Mouse (Mus musculus) adrenal gland, postnatal 25 days (tissue): Measurements from ENCODE around the gene Auts2. TPM values are rescaled to one million over a fixed set of nuclear protein-coding genes. Genes with fewer than 3 reads are reported as not detected.

ENCODE experiments used
- DNase-seq: peaks from one replicate; pipeline ENCODE4 v3.0.0; 2021; ENCODE audit warnings: mixed read lengths
- total RNA-seq: library from RNA; stranded (reverse); gene quantifications from 2 replicates; pipeline ENCODE4 v1.2.3, GENCODE M21; 2021

Gene Auts2
- total RNA-seq, 1 experiment from 2014 or later: 75.7 TPM

DNA sequence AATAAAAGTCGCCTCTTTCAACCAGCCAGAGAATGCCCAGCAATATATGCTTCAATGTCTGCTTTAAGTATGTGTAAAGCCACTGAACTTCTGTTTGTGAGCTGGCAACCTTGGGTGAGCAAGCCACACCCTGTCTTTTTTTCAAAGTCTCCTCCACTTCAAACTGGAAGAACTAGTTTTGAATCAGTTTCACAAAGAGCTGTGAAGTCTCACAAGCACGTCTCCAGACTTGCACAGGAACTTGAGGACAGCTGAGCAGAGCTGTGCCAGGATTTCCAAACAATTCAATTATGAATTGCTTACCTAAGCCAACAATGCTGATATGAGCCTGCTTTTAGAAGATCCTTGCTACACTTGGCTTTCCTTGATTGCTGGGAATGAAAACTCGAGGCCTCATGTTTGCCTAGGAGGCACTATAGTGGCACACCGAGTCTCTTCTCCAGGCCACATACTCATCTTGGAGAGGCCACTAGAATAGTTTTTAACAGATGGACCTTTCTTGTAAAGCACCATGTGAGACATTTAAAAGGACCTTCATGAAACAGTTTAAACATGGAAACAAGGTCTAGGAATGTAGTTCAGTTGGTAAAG lies 645.0 kb downstream of the Auts2 start:
- no peak for DNase-seq

DNA sequence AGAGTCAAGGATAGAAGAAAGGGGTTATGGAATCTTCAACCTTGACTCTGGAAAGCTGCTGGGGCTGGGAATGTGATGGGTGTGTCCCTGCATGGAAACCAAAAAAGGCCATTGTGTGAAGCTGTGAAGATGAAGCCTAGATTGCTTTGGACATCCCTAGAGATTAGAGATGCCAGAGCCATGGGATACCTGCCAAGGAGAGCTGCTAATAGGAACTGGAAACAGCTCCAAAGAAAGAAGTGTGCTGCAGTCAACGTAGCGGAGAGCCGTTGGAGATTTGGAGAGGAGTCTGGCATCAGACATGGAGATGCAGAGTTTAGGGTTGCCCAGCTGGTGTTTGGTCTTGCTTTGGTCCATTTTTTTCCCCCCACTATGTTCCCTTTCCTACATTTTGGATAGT lies 656.5 kb downstream of the Auts2 start:
- DNase-seq: no peak

DNA sequence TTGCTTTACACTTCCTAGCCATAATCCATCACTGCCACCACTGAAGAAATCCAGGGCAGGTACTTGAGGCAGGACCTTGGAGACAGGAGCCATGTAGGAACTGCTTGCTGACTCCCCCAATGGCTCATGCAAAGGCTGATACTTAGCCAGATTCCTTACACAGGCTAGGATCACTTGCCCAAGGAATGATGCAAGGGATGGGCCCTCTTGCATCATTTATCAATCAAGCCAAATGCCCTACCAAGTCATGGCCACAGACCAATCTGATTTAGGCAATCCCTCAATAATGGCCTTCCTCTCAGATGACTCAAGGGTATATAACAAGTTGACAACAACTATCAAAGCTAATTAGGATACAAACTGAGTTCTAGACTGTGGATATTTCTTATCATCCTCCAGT lies 666.6 kb downstream of the Auts2 start:
- peak; percentile 28 for DNase-seq

DNA sequence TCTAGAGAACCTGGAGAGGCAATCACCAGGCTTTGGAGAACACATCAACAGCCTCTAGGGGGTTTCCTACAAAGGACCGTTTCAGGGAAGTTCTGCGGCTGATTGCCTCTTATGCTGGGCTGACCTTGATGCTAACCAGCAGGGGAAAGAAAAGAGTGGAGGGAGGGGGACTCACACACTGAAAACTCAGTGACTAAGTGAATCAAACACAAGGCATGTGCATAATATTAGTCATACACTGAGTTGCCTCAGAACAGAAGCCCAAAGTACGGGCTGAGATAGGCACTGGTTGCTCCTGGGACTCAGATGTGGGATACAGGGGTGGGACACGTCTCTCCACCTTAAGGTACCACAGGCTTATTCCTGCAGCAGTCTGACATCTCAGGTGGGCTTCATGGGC lies 667.2 kb downstream of the Auts2 start:
- no peak for DNase-seq

DNA sequence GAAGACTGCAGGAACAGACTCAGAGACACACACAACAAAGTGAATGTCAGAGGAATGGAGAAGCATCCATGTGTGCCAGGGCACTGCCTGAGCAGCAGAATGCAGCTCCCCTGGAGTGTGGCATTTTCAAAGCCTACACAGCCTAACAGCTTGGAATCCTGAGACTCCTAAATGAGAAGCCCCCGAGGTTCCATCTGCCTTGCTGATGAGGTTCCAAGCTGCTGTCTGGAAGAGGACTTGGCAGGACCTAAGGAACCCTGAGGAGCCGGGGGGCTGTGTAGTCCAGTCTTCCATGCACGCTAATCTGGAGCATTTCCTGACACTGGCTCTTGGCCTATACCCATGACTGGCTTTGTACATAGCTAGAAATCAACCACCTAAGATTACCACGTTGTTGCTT lies 670.0 kb downstream of the Auts2 start:
- DNase-seq: peak; percentile 32

DNA sequence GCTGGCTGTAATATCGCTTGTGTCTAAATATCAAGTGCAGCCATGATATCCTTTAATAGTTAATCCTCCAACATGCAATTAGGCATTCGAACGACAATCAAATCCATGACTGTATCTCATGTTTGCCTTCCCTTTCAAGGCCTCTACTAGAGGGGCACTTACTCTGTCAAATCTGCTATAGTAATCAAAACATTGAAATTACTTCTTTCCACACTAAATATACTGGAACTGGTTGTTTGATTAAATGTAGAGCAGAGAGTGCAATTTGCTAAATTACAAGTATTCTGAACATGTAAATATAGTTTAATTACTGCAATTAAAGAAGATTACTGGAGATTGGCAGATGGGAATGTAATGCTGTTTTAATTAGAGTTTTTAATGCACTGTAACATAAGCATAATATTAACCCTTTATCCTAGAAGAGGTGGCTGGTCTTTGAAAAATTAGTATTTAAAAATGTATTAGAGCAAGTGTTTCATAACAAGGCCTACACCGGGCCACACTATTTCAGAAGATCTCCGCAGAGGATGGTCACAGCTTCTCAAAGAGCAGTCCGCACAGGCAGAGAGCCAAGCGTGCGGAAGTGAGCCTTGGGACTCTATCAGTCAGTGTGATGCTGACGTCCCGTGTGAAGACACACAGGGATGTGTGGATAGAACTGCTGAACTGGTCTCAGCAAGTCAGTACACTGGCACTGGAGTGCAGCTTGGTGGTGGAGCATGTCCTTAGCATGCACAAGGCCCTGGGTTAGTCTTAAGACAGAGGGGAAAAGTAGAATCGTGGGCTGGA lies 673.2 kb downstream of the Auts2 start:
- no peak for DNase-seq

DNA sequence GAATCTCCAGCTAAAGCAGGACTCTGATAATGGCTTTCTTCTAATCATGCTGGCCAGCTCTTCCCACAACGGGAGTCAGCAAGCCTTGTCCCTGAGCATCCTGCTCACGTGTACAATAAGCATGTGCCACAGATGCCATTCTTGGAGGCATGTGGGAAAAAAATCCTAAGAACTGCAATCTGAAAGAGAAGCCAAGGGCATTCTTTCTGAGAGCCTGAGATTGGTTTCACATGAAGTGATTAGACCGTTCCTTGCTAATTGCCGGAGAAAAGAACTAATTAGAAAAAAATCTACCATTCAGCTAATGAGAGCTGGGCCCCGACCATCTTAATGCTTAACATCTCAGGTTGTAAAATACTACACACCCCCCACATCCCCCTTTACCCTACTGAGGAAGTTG lies 677.9 kb downstream of the Auts2 start:
- DNase-seq: no peak

DNA sequence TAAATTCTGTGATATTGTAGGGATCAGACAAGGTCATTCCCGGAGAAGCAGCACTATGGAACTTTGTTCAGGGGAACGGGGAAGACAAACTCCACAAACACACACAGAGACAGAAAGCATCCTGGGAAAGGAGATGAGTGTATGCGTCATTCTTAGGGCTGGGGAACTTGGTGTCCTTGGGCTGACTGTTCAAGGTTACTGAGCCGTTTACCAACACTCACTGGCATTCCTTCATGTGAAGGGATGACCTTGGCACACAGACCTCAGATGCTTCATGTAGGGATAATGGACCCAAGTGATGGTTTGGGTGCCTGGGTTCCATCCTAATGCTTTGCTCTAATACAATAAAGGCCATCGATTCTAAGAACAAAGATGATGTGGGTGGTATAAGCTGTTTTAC lies 685.2 kb downstream of the Auts2 start:
- peak; percentile 24 for DNase-seq

DNA sequence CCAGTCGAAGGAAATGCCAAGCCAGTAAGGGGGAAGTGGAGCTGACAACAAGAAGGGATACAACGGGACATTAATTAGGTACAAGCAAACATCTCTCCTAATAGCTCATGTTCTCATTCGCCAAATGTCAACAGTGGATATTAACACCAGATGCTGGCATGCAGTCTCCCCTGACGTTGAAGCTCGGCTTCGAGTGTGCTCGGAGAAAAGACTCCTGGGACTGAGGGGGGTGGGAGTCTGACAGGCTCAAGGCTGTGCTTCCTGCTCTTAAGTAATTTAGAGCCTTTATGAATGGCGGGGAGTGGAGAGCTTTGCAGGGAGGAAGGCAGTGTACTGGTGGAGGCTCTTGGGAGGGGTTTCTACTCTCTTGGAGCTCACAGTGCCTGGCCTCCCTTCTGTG lies 687.8 kb downstream of the Auts2 start:
- no peak for DNase-seq

DNA sequence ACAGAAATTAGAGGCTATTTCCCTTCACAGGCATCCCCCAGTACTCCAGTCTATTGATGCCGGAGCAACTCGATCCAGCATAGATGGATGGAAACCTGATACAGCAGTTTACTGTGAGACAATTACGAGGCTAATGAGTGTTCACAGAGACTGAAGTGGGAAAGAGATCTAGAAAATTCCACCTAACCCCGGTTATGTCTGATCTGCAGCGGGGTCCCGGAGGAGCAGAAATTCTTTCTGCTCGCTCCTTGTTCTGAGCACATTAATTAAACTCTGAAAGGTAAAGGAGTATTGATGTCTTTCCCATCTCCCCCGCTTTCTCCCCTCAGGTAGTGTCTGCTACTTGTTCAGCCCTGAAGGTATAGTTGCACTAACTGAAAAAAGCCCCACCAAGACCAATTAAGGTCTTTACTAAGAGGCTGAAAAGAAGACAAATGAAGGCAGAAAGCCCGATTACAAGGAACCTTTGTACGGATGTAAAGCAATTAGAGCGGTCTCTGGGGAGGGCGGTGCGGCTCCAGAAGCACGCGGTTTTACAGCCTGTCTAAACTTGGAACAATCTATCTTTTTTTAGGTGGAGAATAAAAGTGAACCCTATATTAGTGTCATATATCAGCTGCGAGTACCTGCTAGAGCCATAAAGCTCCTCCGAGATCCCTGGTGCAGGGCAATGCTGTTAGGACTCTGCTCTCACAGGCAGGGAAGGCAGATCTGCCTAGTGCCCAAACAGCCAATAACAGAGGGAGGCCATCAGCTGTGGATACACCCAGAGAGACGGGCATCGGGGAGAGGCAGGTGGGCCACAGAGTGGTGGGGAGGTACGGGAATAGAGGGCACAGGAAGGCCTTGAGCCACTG lies 691.3 kb downstream of the Auts2 start:
- DNase-seq: no peak

DNA sequence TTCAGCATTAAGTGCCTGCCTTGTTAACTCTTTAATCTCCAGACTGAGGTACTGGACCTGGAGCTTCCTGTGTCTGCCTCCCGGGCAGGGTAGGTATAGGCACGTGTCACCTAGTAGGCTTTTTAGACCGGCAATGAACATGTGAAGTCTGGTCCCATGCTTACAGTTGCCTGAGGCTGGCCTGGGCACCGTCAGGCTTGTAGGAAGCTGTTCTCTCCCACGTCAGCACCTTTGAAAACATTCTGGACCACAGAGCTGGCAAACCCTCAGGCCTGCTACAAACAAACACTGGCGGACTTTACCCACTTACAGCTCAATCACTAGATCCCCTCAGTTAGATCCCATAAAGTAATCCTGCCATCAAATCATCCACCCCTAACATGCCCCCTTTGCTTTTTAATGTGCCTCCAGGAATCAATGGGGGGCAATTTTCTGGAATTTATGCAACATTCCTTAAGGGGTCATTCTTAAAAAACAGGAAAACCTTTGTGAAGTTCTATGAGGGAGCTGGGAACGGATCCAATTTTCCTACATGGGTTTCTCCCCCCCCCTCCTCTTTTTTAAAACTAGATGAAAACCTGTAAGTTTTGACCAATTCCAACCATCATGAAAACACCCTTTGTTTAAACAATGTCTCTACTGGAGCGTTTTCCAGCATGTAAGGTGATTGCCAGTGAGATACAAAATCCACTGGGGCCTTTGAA lies 692.4 kb downstream of the Auts2 start:
- DNase-seq: no peak

DNA sequence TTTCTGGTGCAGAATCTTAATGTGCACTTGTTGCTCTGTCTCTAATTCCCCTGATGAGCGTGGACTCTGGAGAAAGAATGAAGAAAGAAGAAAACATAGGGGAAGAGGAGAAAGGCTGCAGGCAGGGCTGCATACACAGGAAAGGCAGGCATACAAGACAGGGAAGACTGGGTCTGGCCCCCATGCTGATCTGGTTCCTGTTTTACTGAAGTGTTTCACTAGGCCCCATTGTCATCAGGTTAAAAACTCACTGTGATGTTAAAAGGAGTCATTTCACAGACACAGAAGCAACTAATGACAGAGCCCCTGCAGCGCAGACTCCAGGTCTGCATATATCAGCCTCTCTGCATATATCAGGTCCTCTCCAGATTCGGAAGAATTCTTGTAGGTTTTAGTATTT lies 693.5 kb downstream of the Auts2 start:
- DNase-seq: no peak

DNA sequence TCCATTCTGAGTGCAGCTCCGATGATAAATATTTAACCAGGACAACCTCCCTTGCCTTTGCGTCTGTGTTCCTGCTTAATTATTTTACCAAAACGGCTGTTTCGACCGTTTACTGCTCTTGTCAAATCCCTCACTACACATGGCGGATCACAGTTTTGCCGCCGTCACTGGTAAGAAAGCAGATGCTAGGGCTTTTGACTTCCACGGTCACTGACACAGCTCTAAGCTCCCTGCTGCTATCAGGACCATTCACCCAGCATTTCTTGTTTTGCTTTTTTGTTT lies 698.7 kb downstream of the Auts2 start:
- no peak for DNase-seq

DNA sequence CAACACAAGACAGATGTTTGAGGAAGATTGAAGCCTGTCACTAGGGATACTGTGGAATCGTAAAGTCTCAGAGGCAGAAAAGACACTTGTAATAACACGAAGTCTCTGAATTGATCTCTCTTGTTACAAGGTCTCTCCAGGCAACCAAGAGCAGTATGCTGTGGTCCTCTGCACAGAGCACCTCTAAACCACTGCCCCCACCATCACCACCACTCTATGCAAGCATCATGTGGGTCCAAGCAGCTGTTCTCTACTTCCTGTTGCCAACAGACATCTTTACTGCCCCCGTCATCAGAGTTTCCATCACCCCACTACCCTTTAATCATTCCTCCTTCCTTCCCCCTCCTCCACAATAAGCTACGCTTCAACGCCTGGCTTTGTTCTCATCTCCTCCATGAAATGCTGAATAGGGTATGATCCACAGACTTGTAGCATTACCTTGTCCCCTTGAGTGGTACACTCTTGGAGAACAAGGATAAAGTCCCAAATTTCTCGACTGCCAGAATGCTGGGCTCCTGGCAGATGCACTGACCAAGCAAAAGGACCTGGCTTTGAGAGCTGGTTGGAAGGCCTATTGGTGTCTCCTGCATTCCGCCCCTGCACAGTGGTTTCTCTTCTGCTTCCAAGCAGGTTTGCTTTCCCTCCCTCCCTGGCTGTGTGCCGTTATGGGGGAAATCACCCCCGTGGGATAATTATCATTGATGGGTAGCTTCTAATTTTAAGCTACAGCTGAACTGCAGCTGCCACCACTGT lies 699.2 kb downstream of the Auts2 start:
- no peak for DNase-seq

DNA sequence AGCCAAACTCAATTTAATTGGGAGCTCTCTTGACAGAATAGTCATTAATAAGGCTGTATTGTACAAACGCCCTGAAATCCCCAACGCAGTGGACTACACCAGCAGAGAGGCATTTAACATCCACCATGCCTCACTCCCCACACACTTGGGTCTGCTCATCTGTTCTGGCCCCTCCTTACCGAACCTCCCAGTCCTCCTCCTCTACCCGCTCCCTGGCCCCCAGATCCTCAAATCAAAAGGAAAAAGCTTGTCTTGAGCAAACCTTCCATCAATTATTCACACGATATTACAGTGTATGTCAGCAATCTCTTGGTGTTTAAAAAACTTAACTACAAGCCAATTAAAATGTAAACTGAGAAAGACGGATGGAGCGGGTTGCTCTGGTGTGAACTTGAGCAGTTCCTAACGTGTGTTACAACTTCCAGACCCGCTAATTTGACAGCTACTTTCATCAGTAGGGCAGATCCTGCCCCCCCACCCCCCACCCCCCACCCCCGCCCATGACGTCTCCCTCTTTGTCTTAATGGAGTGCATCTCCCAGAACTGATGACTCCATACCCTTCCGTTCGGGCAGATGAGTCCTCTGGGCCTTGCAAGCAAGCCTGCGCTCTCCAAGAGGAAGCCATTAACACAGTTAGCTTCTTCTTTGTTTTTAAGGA lies 703.4 kb downstream of the Auts2 start:
- DNase-seq: no peak

DNA sequence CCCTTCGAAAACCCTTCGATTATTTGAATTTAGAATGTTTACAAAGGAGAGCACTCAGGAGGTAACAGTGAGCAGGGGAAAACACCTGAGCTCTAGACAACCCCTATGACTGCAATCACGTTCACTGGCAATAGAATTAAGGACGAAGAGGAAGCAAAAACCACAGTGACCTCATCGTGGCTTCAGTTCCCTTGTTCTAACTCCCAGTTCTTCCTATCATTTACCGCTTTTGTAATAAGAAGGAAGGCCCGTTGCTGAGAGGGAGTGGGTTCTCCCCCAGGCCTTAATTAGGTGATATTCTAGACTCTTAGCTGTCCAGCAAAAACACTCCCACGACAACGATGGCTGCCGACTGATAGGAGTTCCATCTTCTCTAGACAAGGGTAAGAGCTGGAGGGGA lies 704.1 kb downstream of the Auts2 start:
- DNase-seq: no peak

DNA sequence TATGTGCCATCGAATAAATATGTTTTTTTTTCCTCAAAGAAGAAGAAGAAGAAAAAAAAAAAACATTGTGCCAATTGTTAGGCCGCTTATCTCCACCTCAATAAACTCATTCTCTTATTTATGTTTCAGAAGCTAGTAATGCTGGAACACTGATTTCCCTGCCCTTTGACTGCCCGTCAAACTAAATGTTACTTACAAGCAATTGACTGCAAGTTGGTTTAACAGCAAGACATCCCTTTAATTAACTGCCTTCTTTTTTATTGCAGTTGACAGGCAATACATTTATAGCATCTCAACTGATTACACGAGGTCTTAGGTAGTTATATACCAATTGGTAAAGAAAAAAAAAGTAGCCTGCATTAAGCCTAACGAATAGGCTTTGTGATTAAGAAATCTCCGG lies 705.1 kb downstream of the Auts2 start:
- no peak for DNase-seq

DNA sequence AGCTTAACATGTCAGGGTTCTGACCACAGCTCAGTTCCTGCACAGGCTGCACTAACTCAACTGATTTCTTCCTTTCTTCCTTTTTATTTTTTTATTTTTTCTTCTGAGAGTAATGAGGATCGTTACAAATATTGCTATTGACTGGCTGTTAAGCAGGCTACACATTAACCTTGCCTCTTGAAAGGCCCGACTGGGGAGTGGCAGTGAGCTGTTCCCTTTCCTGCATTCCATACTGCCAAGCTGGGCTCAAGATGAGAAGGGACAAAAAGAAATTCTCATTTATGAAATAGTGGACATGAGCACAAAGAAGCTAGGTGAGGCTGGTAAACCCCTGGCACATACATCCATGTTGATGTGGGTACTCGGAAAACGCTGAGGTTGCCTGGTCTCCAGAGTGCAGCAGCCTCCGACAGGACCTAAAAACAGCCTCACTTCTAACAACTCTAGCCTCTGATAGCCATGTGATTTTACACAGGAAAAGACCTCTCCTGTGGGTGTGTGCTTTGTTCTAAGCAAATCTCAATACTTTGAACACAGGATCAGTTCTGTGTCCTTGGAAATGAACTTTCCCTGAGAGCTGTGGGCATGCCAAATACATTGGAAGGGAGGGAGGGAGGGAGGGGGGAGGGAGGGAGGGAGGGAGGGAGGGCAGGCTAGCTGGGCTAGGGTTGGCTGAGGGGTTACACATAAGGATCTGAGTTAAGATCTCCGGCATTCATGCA lies 707.0 kb downstream of the Auts2 start:
- DNase-seq: no peak

DNA sequence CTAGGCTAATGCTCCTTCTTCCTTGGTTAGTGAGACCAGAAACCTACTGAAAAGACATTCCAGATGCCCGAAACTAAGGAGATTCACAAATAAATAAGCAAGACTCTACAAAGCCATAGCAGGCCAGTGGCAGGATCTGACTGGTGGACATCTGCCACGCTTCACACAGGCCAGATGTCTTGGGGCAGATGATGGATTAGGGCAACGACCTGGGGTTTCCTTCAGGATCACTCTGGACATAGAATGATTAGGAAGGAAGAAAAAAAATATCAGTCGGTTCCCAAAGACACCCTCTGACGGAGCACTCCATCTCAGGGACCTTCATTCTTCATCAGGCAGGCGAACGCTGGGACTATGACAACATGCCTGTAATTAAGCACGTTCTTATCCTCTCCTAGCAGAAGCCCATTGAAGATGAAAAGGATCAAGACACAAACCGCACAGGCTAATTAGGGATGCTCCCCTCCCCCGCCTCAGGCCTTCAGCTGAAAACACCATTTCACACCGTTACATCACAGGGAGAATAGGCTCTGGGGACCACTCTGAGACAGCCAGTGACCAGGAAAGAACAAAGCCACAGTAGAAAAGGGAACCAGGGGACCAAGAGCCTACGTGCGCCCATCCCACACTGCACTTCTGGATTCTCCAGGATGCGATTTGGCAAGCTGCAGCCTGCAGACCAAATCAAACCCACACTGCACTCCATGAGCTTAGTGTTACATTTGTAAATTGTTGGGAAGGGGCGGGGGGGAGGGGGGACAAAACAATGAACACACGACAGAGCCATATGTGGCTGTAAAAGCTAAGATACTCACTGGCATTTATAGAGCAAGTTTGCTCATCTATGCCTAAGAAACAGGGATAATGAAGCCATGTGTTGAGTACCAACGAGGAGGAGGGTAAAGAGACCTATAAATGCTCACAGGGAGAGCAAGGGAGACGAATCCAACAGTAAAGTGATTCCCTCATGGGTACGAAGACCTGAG lies 710.0 kb downstream of the Auts2 start:
- no peak for DNase-seq

DNA sequence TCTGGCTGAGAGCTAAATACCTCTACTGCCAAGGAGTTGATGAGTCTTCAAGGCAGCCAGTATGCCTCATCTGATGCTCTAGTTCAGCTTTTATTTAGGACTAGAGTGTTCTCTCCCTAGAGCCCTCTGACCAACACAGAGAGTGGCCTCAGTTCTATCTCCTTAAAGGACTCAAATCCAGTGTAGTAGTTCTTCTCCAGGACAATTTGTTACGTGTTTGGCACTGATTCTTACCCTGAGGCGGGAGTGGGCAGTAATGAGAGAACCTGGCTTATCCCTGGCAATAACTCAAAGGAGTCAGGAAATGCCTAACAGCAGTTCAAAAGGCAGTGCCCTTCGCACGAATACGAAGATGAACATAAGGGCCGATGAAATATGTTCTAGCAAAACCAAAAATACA lies 713.0 kb downstream of the Auts2 start:
- no peak for DNase-seq
